Mouse (Mus musculus) hindbrain, embryonic 12.5 days (tissue): ENCODE measurements at regions not wholly inside any gene's neighbourhood (a gene's known extent, or its start where the extent isn't known, plus 50 kb on each side); places are given as distances from the start of the nearest gene placed in this dataset.
"Not testable (repeated sequence)": the region's sequence is repeated elsewhere in the genome, so short reads cannot be mapped to it uniquely, and the experiment has no call there.

Source experiments
- ATAC-seq: fragments of 200-750 bp; cut with Nextera tagmentation; 2 replicates; pipeline ENCODE4 v1.8.0; 2017; ENCODE audit warnings: moderate TSS enrichment; ENCODE audit not compliant: low FRiP score
- H3K27ac ChIP-seq: fragments of 300-500 bp; sonication (generic); 2 replicates; pipeline ENCODE4 v1.5.1; 2016; ENCODE audit warnings: mild to moderate bottlenecking
- H3K27me3 ChIP-seq: fragments of 300-500 bp; sonication (generic); 2 replicates; pipeline ENCODE4 v1.6.1; 2016; ENCODE audit warnings: mild to moderate bottlenecking
- H3K36me3 ChIP-seq: fragments of 300-500 bp; sonication (generic); 2 replicates; pipeline ENCODE4 v1.6.1; 2016; ENCODE audit warnings: mild to moderate bottlenecking
- H3K4me1 ChIP-seq: fragments of 300-500 bp; sonication (generic); 2 replicates; pipeline ENCODE4 v1.6.1; 2016
- H3K4me2 ChIP-seq: fragments of 300-500 bp; sonication (generic); replicated peaks from 2 replicates; pipeline ENCODE4 v1.6.1; 2016; ENCODE audit warnings: mild to moderate bottlenecking
- H3K4me3 ChIP-seq: fragments of 300-500 bp; sonication (generic); 2 replicates; pipeline ENCODE4 v1.5.1; 2016; ENCODE audit warnings: mild to moderate bottlenecking
- H3K9ac ChIP-seq: fragments of 300-500 bp; sonication (generic); 2 replicates; pipeline ENCODE4 v1.6.1; 2016; ENCODE audit warnings: mild to moderate bottlenecking, moderate library complexity
- H3K9me3 ChIP-seq: fragments of 300-500 bp; sonication (generic); replicated peaks from 2 replicates; pipeline ENCODE4 v1.6.1; 2016; ENCODE audit warnings: mild to moderate bottlenecking
- WGBS: fragments of 180-500 bp; shearing (Covaris S2); methylation state at CpG from one replicate; pipeline ENCODE4 v1.1.7; 2016; 5-methylcytosine and 5-hydroxymethylcytosine counted together

GRCm38 (mm10) chr17:61337094-61337493 is 1544.0 kb downstream of the Efna5 start:
- ATAC-seq: no peak
- Histone ChIP-seq H3K4me2 (no peak overlapping the region), H3K27me3 (no peaks in the 10 kb centered on the region), H3K9ac (no peak overlapping the region), H3K27ac (no peak overlapping the region), H3K36me3 (no peaks in the 10 kb centered on the region), H3K4me3 (no peak overlapping the region), H3K4me1 (no peaks in the 10 kb centered on the region), H3K9me3 (no peaks in the 10 kb centered on the region)
- 80% methylated on average over 4 of the region's 4 CpGs for WGBS

- H3K4me2 ChIP-seq: no peak overlapping the region
- ATAC-seq: no peak
- no peak overlapping the region for H3K9ac ChIP-seq
- no peaks in the 10 kb centered on the region for H3K36me3 ChIP-seq
- no peaks in the 10 kb centered on the region for H3K27me3 ChIP-seq
- H3K4me3 ChIP-seq: no peak overlapping the region
- no peaks in the 10 kb centered on the region for H3K4me1 ChIP-seq
- H3K27ac ChIP-seq: no peak overlapping the region
- H3K9me3 ChIP-seq: no peaks in the 10 kb centered on the region
These were observed 1555.7 kb downstream of the Efna5 start for GRCm38 (mm10) chr17:61325401-61325800.

- WGBS: 67% methylated on average over 4 of the region's 4 CpGs
- Histone ChIP-seq H3K4me1 (no peaks in the 10 kb centered on the region), H3K36me3 (no peaks in the 10 kb centered on the region), H3K4me2 (no peak overlapping the region), H3K4me3 (no peak overlapping the region), H3K27ac (no peak overlapping the region), H3K9ac (no peak overlapping the region), H3K9me3 (no peaks in the 10 kb centered on the region), H3K27me3 (no peaks in the 10 kb centered on the region)
- no peak for ATAC-seq
These were observed 1560.3 kb downstream of the Efna5 start for GRCm38 (mm10) chr17:61320865-61321264.

- Histone ChIP-seq H3K4me3 (no peak overlapping the region), H3K27me3 (no peaks in the 10 kb centered on the region), H3K9ac (no peak overlapping the region), H3K4me2 (no peak overlapping the region), H3K36me3 (no peaks in the 10 kb centered on the region), H3K4me1 (no peaks in the 10 kb centered on the region), H3K9me3 (no peaks in the 10 kb centered on the region), H3K27ac (no peak overlapping the region)
- 92% methylated on average over 2 of the region's 2 CpGs for WGBS
- ATAC-seq: no peak
These were observed 1567.7 kb downstream of the Efna5 start for GRCm38 (mm10) chr17:61313424-61313823.

GRCm38 (mm10) chr17:61311189-61311588 is 1569.9 kb downstream of the Efna5 start:
- no peak overlapping the region for H3K27ac ChIP-seq
- no peak for ATAC-seq
- no peak overlapping the region for H3K9ac ChIP-seq
- no peaks in the 10 kb centered on the region for H3K36me3 ChIP-seq
- no peaks in the 10 kb centered on the region for H3K9me3 ChIP-seq
- H3K4me2 ChIP-seq: no peak overlapping the region
- WGBS: 87% methylated on average over 4 of the region's 4 CpGs
- H3K4me3 ChIP-seq: no peak overlapping the region
- H3K27me3 ChIP-seq: no peaks in the 10 kb centered on the region
- H3K4me1 ChIP-seq: no peaks in the 10 kb centered on the region

- H3K9me3 ChIP-seq: no peaks in the 10 kb centered on the region
- H3K27ac ChIP-seq: no peak overlapping the region
- H3K4me3 ChIP-seq: no peak overlapping the region
- no peaks in the 10 kb centered on the region for H3K27me3 ChIP-seq
- no peak overlapping the region for H3K9ac ChIP-seq
- H3K36me3 ChIP-seq: no peaks in the 10 kb centered on the region
- H3K4me2 ChIP-seq: no peak overlapping the region
- 77% methylated on average over 1 of the region's 1 CpGs for WGBS
- no peaks in the 10 kb centered on the region for H3K4me1 ChIP-seq
- ATAC-seq: no peak
These were observed 1577.5 kb downstream of the Efna5 start for GRCm38 (mm10) chr17:61303611-61304010.

- Histone ChIP-seq H3K4me3 (no peak overlapping the region), H3K27me3 (no peaks in the 10 kb centered on the region), H3K4me1 (no peaks in the 10 kb centered on the region), H3K4me2 (no peak overlapping the region), H3K27ac (no peak overlapping the region), H3K9ac (no peak overlapping the region), H3K36me3 (no peaks in the 10 kb centered on the region), H3K9me3 (no peaks in the 10 kb centered on the region)
- no peak for ATAC-seq
- 66% methylated on average over 1 of the region's 1 CpGs for WGBS
These were observed 1579.1 kb downstream of the Efna5 start for GRCm38 (mm10) chr17:61301984-61302383.

GRCm38 (mm10) chr17:61301171-61301570 is 1579.9 kb downstream of the Efna5 start:
- no peak overlapping the region for H3K4me3 ChIP-seq
- no peak overlapping the region for H3K27ac ChIP-seq
- H3K9ac ChIP-seq: no peak overlapping the region
- no peaks in the 10 kb centered on the region for H3K4me1 ChIP-seq
- no peaks in the 10 kb centered on the region for H3K9me3 ChIP-seq
- H3K36me3 ChIP-seq: no peaks in the 10 kb centered on the region
- H3K4me2 ChIP-seq: no peak overlapping the region
- no peaks in the 10 kb centered on the region for H3K27me3 ChIP-seq
- no peak for ATAC-seq

- Histone ChIP-seq H3K4me3 (no peak overlapping the region), H3K27ac (no peak overlapping the region), H3K27me3 (no peaks in the 10 kb centered on the region), H3K36me3 (no peaks in the 10 kb centered on the region), H3K9ac (no peak overlapping the region), H3K9me3 (no peaks in the 10 kb centered on the region), H3K4me2 (no peak overlapping the region), H3K4me1 (no peaks in the 10 kb centered on the region)
- WGBS: 80% methylated on average over 3 of the region's 3 CpGs
- no peak for ATAC-seq
These were observed 1590.0 kb downstream of the Efna5 start for GRCm38 (mm10) chr17:61291129-61291528.

GRCm38 (mm10) chr17:61288590-61288989 is 1592.5 kb downstream of the Efna5 start:
- H3K4me1 ChIP-seq: no peaks in the 10 kb centered on the region
- H3K27me3 ChIP-seq: no peaks in the 10 kb centered on the region
- no peaks in the 10 kb centered on the region for H3K9me3 ChIP-seq
- no peak overlapping the region for H3K4me2 ChIP-seq
- no peaks in the 10 kb centered on the region for H3K36me3 ChIP-seq
- no peak overlapping the region for H3K27ac ChIP-seq
- ATAC-seq: no peak
- WGBS: 75% methylated on average over 2 of the region's 2 CpGs
- H3K9ac ChIP-seq: no peak overlapping the region
- H3K4me3 ChIP-seq: no peak overlapping the region

GRCm38 (mm10) chr17:61273631-61274030 is 1607.5 kb downstream of the Efna5 start:
- H3K27ac ChIP-seq: no peak overlapping the region
- H3K36me3 ChIP-seq: no peaks in the 10 kb centered on the region
- no peak overlapping the region for H3K9ac ChIP-seq
- H3K4me1 ChIP-seq: no peaks in the 10 kb centered on the region
- H3K9me3 ChIP-seq: no peaks in the 10 kb centered on the region
- ATAC-seq: no peak
- H3K27me3 ChIP-seq: no peaks in the 10 kb centered on the region
- no peak overlapping the region for H3K4me3 ChIP-seq
- H3K4me2 ChIP-seq: no peak overlapping the region

GRCm38 (mm10) chr17:61256526-61256925 is 1624.6 kb downstream of the Efna5 start:
- not testable (repeated sequence) for ATAC-seq, H3K36me3 ChIP-seq, H3K9ac ChIP-seq, H3K4me2 ChIP-seq, H3K4me3 ChIP-seq, H3K27ac ChIP-seq, H3K27me3 ChIP-seq, H3K4me1 ChIP-seq, H3K9me3 ChIP-seq
- WGBS: 87% methylated on average over 1 of the region's 1 CpGs

GRCm38 (mm10) chr17:61248411-61248810 is 1632.7 kb downstream of the Efna5 start:
- Histone ChIP-seq H3K9ac (no peak overlapping the region), H3K9me3 (no peaks in the 10 kb centered on the region), H3K27me3 (no peaks in the 10 kb centered on the region), H3K4me3 (no peak overlapping the region), H3K36me3 (no peaks in the 10 kb centered on the region), H3K27ac (no peak overlapping the region), H3K4me2 (no peak overlapping the region), H3K4me1 (no peaks in the 10 kb centered on the region)
- ATAC-seq: no peak
- 57% methylated on average over 3 of the region's 3 CpGs for WGBS

GRCm38 (mm10) chr17:61217198-61217722 is 1663.9 kb downstream of the Efna5 start:
- WGBS: 61% methylated on average over 7 of the region's 7 CpGs
- no peak overlapping the region for H3K4me3 ChIP-seq
- peak; percentile 58; the same call in 1 of the 2 replicates for ATAC-seq
- H3K36me3 ChIP-seq: no peaks in the 10 kb centered on the region
- no peak overlapping the region for H3K4me2 ChIP-seq
- no peak overlapping the region for H3K27ac ChIP-seq
- no peak overlapping the region for H3K9ac ChIP-seq
- no peaks in the 10 kb centered on the region for H3K9me3 ChIP-seq
- no peaks in the 10 kb centered on the region for H3K27me3 ChIP-seq
- no peaks in the 10 kb centered on the region for H3K4me1 ChIP-seq
